Mouse (Mus musculus): ENCODE results near the gene Ccl9. TPM values are rescaled to one million over a fixed set of nuclear protein-coding genes. Genes with fewer than 3 reads are reported as not detected.

The Ccl9 gene
- polyA plus RNA-seq (2014; fragmentation: Illumina TruSeq; extraction: RNeasy Lipid Tissue Mini Kit (QIAGEN cat#74804); ENCODE audit: low read depth, low replicate concordance) = 188 TPM

DNA sequence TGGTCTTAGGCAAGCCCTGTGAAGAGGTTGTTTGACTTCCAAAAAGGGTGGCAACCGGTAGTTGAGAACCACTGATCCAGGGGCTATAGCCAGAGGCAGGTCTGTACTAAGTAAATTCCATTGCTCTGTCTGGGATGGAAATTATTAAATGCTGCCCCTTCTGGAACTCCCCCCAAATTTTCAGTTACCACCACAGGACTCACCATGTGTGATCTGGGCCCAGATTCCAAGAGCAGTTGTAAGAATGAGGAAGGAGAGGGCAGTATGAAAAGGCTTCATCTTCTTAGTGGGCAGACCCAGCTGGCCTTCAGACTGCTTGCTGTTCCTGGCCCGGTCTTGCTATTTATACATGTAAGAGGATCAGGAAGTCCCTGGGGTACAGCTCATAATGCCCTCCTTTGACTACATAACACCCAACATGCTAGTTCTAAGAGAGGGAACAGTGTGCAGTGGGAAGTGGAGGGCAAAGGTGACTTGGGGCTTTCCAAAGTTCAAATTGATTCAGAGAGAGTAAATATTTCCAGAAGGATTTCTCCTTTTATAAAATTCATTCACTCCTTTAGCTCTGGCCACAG lies at the start of gene Ccl9:
TSS of gene Ccl9 (minus strand) at position 451 of the 575 bp plus-strand sequence.

DNA sequence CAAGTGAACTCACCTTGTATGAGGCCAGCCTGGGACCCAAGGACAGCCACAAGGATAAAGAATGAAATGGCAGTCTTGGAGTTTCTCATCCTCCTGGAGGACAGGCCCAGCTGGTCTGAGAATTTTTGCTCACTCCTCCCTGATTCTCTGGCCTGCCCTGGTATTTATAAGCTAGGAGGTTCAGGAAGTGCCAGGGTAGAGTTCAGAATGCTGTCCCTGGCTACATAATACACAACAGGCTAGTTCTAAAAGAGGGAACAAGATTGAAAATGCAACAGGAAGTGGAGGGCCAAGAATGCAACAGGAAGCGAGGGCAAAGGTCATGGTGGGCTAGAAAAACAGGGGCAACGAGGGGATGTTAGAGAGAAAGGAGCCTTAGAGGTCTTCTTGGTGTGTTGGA lies 14.4 kb upstream of the Ccl9 start, which contains the start of gene Ccl6:
TSS of gene Ccl6 (minus strand) at position 235 of the 400 bp plus-strand sequence.

DNA sequence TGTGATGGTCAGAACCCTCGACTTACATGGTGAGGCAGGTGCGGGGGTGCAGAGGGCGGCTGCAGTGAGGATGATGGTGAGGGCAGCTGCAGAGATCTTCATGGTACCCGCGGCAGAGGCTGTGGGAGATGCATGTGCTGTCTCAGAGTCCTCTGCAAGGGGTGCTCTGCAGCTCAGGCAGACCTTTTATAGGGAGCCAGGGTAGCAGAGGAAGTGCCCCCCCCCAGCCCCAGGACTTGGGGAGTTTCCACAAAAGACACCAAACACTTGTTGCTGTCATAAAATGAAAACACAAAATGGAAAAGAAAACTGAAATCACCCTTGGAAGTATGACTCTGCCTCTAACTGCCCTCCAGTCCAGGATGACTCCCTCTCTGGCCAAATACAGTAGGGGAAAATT lies 48.1 kb downstream of the Ccl9 start, which contains the start of gene Ccl5:
TSS of gene Ccl5 (minus strand) at position 159 of the 400 bp plus-strand sequence.

Other genes starting within 250 kb of the Ccl9 start
- gene Rasl10b, start 169.5 kb downstream of the Ccl9 start, polyA plus RNA-seq (2014; fragmentation: Illumina TruSeq; extraction: RNeasy Lipid Tissue Mini Kit (QIAGEN cat#74804); ENCODE audit: low read depth, low replicate concordance) = not detected
- gene Gas2l2, start 149.2 kb downstream of the Ccl9 start, polyA plus RNA-seq (2014; fragmentation: Illumina TruSeq; extraction: RNeasy Lipid Tissue Mini Kit (QIAGEN cat#74804); ENCODE audit: low read depth, low replicate concordance) = not detected
- not detected for gene 1700020L24Rik, start 141.0 kb downstream of the Ccl9 start, polyA plus RNA-seq (2014; fragmentation: Illumina TruSeq; extraction: RNeasy Lipid Tissue Mini Kit (QIAGEN cat#74804); ENCODE audit: low read depth, low replicate concordance)
- not detected for gene Mmp28, start 115.6 kb downstream of the Ccl9 start, polyA plus RNA-seq (2014; fragmentation: Illumina TruSeq; extraction: RNeasy Lipid Tissue Mini Kit (QIAGEN cat#74804); ENCODE audit: low read depth, low replicate concordance)
- 112 TPM for gene Taf15, start 105.5 kb downstream of the Ccl9 start, polyA plus RNA-seq (2014; fragmentation: Illumina TruSeq; extraction: RNeasy Lipid Tissue Mini Kit (QIAGEN cat#74804); ENCODE audit: low read depth, low replicate concordance)
- gene Heatr9, start 56.5 kb downstream of the Ccl9 start, polyA plus RNA-seq (2014; fragmentation: Illumina TruSeq; extraction: RNeasy Lipid Tissue Mini Kit (QIAGEN cat#74804); ENCODE audit: low read depth, low replicate concordance) = not detected
- gene Ccl5, start 48.1 kb downstream of the Ccl9 start, polyA plus RNA-seq (2014; fragmentation: Illumina TruSeq; extraction: RNeasy Lipid Tissue Mini Kit (QIAGEN cat#74804); ENCODE audit: low read depth, low replicate concordance) = 2.0 TPM
- 19.0 TPM for gene Ccl6, start 14.5 kb upstream of the Ccl9 start, polyA plus RNA-seq (2014; fragmentation: Illumina TruSeq; extraction: RNeasy Lipid Tissue Mini Kit (QIAGEN cat#74804); ENCODE audit: low read depth, low replicate concordance)
- gene Rpl9-ps1, start 67.0 kb upstream of the Ccl9 start, polyA plus RNA-seq (2014; fragmentation: Illumina TruSeq; extraction: RNeasy Lipid Tissue Mini Kit (QIAGEN cat#74804); ENCODE audit: low read depth, low replicate concordance) = not detected
- 0.58 TPM for gene Ccl3, start 70.7 kb upstream of the Ccl9 start, polyA plus RNA-seq (2014; fragmentation: Illumina TruSeq; extraction: RNeasy Lipid Tissue Mini Kit (QIAGEN cat#74804); ENCODE audit: low read depth, low replicate concordance)
- gene Ccl4, start 83.9 kb upstream of the Ccl9 start, polyA plus RNA-seq (2014; fragmentation: Illumina TruSeq; extraction: RNeasy Lipid Tissue Mini Kit (QIAGEN cat#74804); ENCODE audit: low read depth, low replicate concordance) = not detected
- 88.0 TPM for gene Wfdc17, start 125.4 kb upstream of the Ccl9 start, polyA plus RNA-seq (2014; fragmentation: Illumina TruSeq; extraction: RNeasy Lipid Tissue Mini Kit (QIAGEN cat#74804); ENCODE audit: low read depth, low replicate concordance)
- not detected for gene Wfdc18, start 130.4 kb upstream of the Ccl9 start, polyA plus RNA-seq (2014; fragmentation: Illumina TruSeq; extraction: RNeasy Lipid Tissue Mini Kit (QIAGEN cat#74804); ENCODE audit: low read depth, low replicate concordance)
- gene Wfdc21, start 168.3 kb upstream of the Ccl9 start, polyA plus RNA-seq (2014; fragmentation: Illumina TruSeq; extraction: RNeasy Lipid Tissue Mini Kit (QIAGEN cat#74804); ENCODE audit: low read depth, low replicate concordance) = 1,776 TPM
- 2.7 TPM for gene Heatr6, start 175.1 kb upstream of the Ccl9 start, polyA plus RNA-seq (2014; fragmentation: Illumina TruSeq; extraction: RNeasy Lipid Tissue Mini Kit (QIAGEN cat#74804); ENCODE audit: low read depth, low replicate concordance)